9 mouse cellular contexts compared by ENCODE assay signal in genomic region chrX:93299046-93299626, GRCm38 (mm10). TPM values are rescaled to one million over a fixed set of nuclear protein-coding genes. Genes with fewer than 3 reads are reported as not detected.
DNase-seq lines count a peak whose midpoint lies in the region; ATAC-seq and TF ChIP-seq lines count a peak whose summit lies in the region.
"Had no signal": no experiment of that assay in that cellular context is flagged by ENCODE, and none has a peak within 500 bp of the region (broad histone marks: within the 10 kb centered on the region; RNA-seq: fewer than 3 reads in every experiment).

No protein-coding gene starts in this region.

- H3K9ac ChIP-seq in lung, embryonic 16.5 days (ENCODE audit: low read length), result no peak overlapping the region
- H3K9ac ChIP-seq in forebrain, embryonic 13.5 days, result peak overlapping the region; percentile 52

- no peak for DNase-seq in lung, adult 2 months
- DNase-seq in limb, embryonic 10.5 days (ENCODE audit: low spot score), result peak; percentile 37
- no peak for DNase-seq in layer of hippocampus, adult 9-11 months
- DNase-seq in urinary bladder, postnatal 4 days (ENCODE audit: low spot score in 2 of 2), result no peak
- DNase-seq: gastrocnemius, postnatal 14 days had no signal

- H3K36me3 ChIP-seq in lung, embryonic 16.5 days (ENCODE audit: control insufficient read depth, insufficient read depth, low read length), result no peaks in the 10 kb centered on the region
- no peaks in the 10 kb centered on the region; the same call in 1 of the 2 replicates for H3K36me3 ChIP-seq in forebrain, embryonic 13.5 days (ENCODE audit: poor library complexity, severe bottlenecking)
- no peaks in the 10 kb centered on the region for H3K36me3 ChIP-seq in limb, embryonic 10.5 days
- no peaks in the 10 kb centered on the region for H3K36me3 ChIP-seq in small intestine, adult 2 months (ENCODE audit: control insufficient read depth, insufficient read depth, low read length)

- no peaks in the 10 kb centered on the region; the same call in 1 of the 2 replicates for H3K4me1 ChIP-seq in lung, embryonic 16.5 days (replicated peaks; ENCODE audit: control insufficient read depth, insufficient read depth, low read length)
- peaks cover 2% of the 10 kb centered on the region; the same call in 1 of the 2 replicates for H3K4me1 ChIP-seq in lung, adult 2 months (ENCODE audit: control insufficient read depth, insufficient read depth, low read length)
- H3K4me1 ChIP-seq in forebrain, embryonic 13.5 days, result peaks cover 39% of the 10 kb centered on the region
- peaks cover 12% of the 10 kb centered on the region for H3K4me1 ChIP-seq in limb, embryonic 10.5 days
- H3K4me1 ChIP-seq in small intestine, adult 2 months (ENCODE audit: control insufficient read depth, insufficient read depth, insufficient read length, low read length), result peaks cover 3% of the 10 kb centered on the region

- H3K27me3 ChIP-seq in lung, embryonic 16.5 days (ENCODE audit: control insufficient read depth, insufficient read depth, low read depth, low read length), result peaks cover 77% of the 10 kb centered on the region
- H3K27me3 ChIP-seq in forebrain, embryonic 13.5 days, result peaks cover 3% of the 10 kb centered on the region; the same call in 1 of the 2 replicates
- peaks cover 99% of the 10 kb centered on the region for H3K27me3 ChIP-seq in limb, embryonic 10.5 days (ENCODE audit: low read depth, poor library complexity, severe bottlenecking)
- H3K27me3 ChIP-seq in small intestine, adult 2 months (ENCODE audit: control insufficient read depth, insufficient read depth, low read length), result peaks cover 28% of the 10 kb centered on the region

- no peak for TF ChIP-seq POLR2A in lung, adult 2 months (IDR thresholded peaks at IDR 0.05; ENCODE audit: borderline replicate concordance, extremely low read depth, low read depth, low read length)
- no peak for TF ChIP-seq POLR2A in small intestine, adult 2 months (IDR thresholded peaks at IDR 0.05; ENCODE audit: low read depth, low read length)

- no peak for ATAC-seq in lung, embryonic 16.5 days (ENCODE audit: low read depth)
- peak; percentile 37 for ATAC-seq in forebrain, embryonic 13.5 days

- no peaks in the 10 kb centered on the region for H3K9me3 ChIP-seq in lung, embryonic 16.5 days (ENCODE audit: control insufficient read depth, low read length)
- H3K9me3 ChIP-seq in forebrain, embryonic 13.5 days (replicated peaks), result no peaks in the 10 kb centered on the region
- H3K9me3 ChIP-seq in limb, embryonic 10.5 days (replicated peaks), result no peaks in the 10 kb centered on the region

- no peak for TF ChIP-seq CTCF in lung, adult 2 months (IDR thresholded peaks at IDR 0.05; ENCODE audit: insufficient read depth, low read length)
- TF ChIP-seq CTCF in small intestine, adult 2 months (IDR thresholded peaks at IDR 0.05; ENCODE audit: extremely low read depth, insufficient read length, insufficient replicate concordance, low read depth, low read length), result no peak

- peak overlapping the region; percentile 38 for H3K4me3 ChIP-seq in lung, embryonic 16.5 days (ENCODE audit: low read length)
- no peak overlapping the region for H3K4me3 ChIP-seq in lung, adult 2 months (replicated peaks; ENCODE audit: extremely low read depth, low read depth, low read length)
- peak overlapping the region; percentile 26 for H3K4me3 ChIP-seq in forebrain, embryonic 13.5 days
- H3K4me3 ChIP-seq in limb, embryonic 10.5 days, result peak overlapping the region; percentile 29
- peak overlapping the region; percentile 26 for H3K4me3 ChIP-seq in small intestine, adult 2 months (ENCODE audit: low read depth, low read length)

- WGBS in lung, embryonic 16.5 days, result 9% methylated on average over 33 of the region's 43 CpGs
- WGBS in lung, adult 2 months, result 21% methylated on average over 43 of the region's 43 CpGs
- 7% methylated on average over 39 of the region's 43 CpGs for WGBS in forebrain, embryonic 13.5 days
- WGBS in limb, embryonic 10.5 days, result 9% methylated on average over 43 of the region's 43 CpGs
- 19% methylated on average over 43 of the region's 43 CpGs for WGBS in small intestine, adult 2 months

- no peak overlapping the region for H3K27ac ChIP-seq in lung, embryonic 16.5 days (ENCODE audit: low read length)
- H3K27ac ChIP-seq in forebrain, embryonic 13.5 days, result peak overlapping the region; percentile 92
- H3K27ac ChIP-seq in limb, embryonic 10.5 days, result no peak overlapping the region
- no peak overlapping the region for H3K27ac ChIP-seq in small intestine, adult 2 months (ENCODE audit: insufficient read depth, low read depth, low read length)

- peak overlapping the region; percentile 51 for H3K4me2 ChIP-seq in lung, embryonic 16.5 days (ENCODE audit: low read depth, low read length)
- peak overlapping the region; percentile 57 for H3K4me2 ChIP-seq in forebrain, embryonic 13.5 days

RNA-seq across cellular contexts. Expression of gene Arx, which starts 12.9 kb away (rescaled TPM):
- polyA plus RNA-seq in lung, embryonic 16.5 days (2015; fragmentation: Nextera tagmentation; extraction: Ambion mirVana), result not detected in 2 replicates
- 0.05 TPM in 1 of 2 replicates, not detected in the other for polyA plus RNA-seq in lung, adult 2 months (2012; rRNA removed)
- 58.0 and 63.2 TPM in 2 replicates for polyA plus RNA-seq in forebrain, embryonic 13.5 days (2015; fragmentation: Nextera tagmentation; extraction: Ambion mirVana)
- 0.09 and 0.11 TPM in 2 replicates for polyA plus RNA-seq in limb, embryonic 10.5 days (2016; fragmentation: Nextera tagmentation; extraction: Ambion mirVana)
- polyA plus RNA-seq in small intestine, adult 2 months (2012; rRNA removed), result 0.32 and 1.0 TPM in 2 replicates
- polyA plus RNA-seq: urinary bladder, adult 2 months had no signal

Comparison
In these comparisons a context has a peak if more than half of its experiments do, and no peak if none do; other contexts are left out.
1. RNA of gene Arx, which starts 12.9 kb away (polyA plus RNA-seq): 58.0 to 63.2 TPM in forebrain, embryonic 13.5 days; 0.32 to 1.0 TPM in small intestine, adult 2 months, 0.09 to 0.11 TPM in limb, embryonic 10.5 days, 0.05 TPM in lung, adult 2 months and not detected in lung, embryonic 16.5 days; every median in the first group is over 10 times any median in the second.